Mouse (Mus musculus) spleen, adult 12 weeks (tissue): ENCODE results near the gene Anp32e.
A peak's percentile ranks its signal among the peaks of the same experiment; 100 is the strongest.
"Not testable (repeated sequence)": the region's sequence is repeated elsewhere in the genome, so short reads cannot be mapped to it uniquely, and the experiment has no call there.

Experiments
- DNase-seq: peaks from one replicate; pipeline ENCODE4 v3.0.0; 2022; ENCODE audit warnings: low spot score

Anp32e gene

GRCm38 (mm10) chr3:95904568-95904967, 24.5 kb upstream of the Anp32e start, which contains the start of gene Car14:
Gene Car14, minus strand, starts transcription at chr3:95904691.
- no peak for DNase-seq

- DNase-seq: no peak
Measured at GRCm38 (mm10) chr3:95905146-95905939, 23.7 kb upstream of the Anp32e start.

GRCm38 (mm10) chr3:95905940-95906492, 23.0 kb upstream of the Anp32e start:
- DNase-seq: no peak

- no peak for DNase-seq
Measured at GRCm38 (mm10) chr3:95906860-95907259, 22.2 kb upstream of the Anp32e start.

- DNase-seq: no peak
Measured at GRCm38 (mm10) chr3:95907613-95908012, 21.4 kb upstream of the Anp32e start.

GRCm38 (mm10) chr3:95914706-95915105, 14.3 kb upstream of the Anp32e start:
- no peak for DNase-seq

GRCm38 (mm10) chr3:95916760-95917159, 12.3 kb upstream of the Anp32e start:
- DNase-seq: no peak

- not testable (repeated sequence) for DNase-seq
Measured at GRCm38 (mm10) chr3:95920532-95920931, 8.5 kb upstream of the Anp32e start.

- DNase-seq: not testable (repeated sequence)
Measured at GRCm38 (mm10) chr3:95923429-95923828, 5.6 kb upstream of the Anp32e start.

GRCm38 (mm10) chr3:95924185-95924584, 4.9 kb upstream of the Anp32e start:
- no peak for DNase-seq

- no peak for DNase-seq
Measured at GRCm38 (mm10) chr3:95925087-95925486, 4.0 kb upstream of the Anp32e start.

- DNase-seq: no peak
Measured at GRCm38 (mm10) chr3:95928261-95928657, 787 bp upstream of the Anp32e start.

- DNase-seq: peak; percentile 63
Measured at GRCm38 (mm10) chr3:95929581-95930470, 780 bp downstream of the Anp32e start.

- DNase-seq: no peak
Measured at GRCm38 (mm10) chr3:95930471-95930789, 1.4 kb downstream of the Anp32e start.

GRCm38 (mm10) chr3:95931471-95931870, 2.4 kb downstream of the Anp32e start:
- DNase-seq: no peak

- no peak for DNase-seq
Measured at GRCm38 (mm10) chr3:95932157-95932556, 3.1 kb downstream of the Anp32e start.

- no peak for DNase-seq
Measured at GRCm38 (mm10) chr3:95932566-95932965, 3.5 kb downstream of the Anp32e start.

- DNase-seq: no peak
Measured at GRCm38 (mm10) chr3:95933111-95933750, 4.2 kb downstream of the Anp32e start.

- no peak for DNase-seq
Measured at GRCm38 (mm10) chr3:95934448-95934847, 5.4 kb downstream of the Anp32e start.

- no peak for DNase-seq
Measured at GRCm38 (mm10) chr3:95938217-95938616, 9.2 kb downstream of the Anp32e start.

- DNase-seq: peak; percentile 14
Measured at GRCm38 (mm10) chr3:95938835-95939234, 9.8 kb downstream of the Anp32e start.

- DNase-seq: no peak
Measured at GRCm38 (mm10) chr3:95942749-95943148, 13.7 kb downstream of the Anp32e start.
